Mouse (Mus musculus) gastrocnemius, adult 18-20 months (tissue): ENCODE measurements around the gene Asb2. TPM values are rescaled to one million over a fixed set of nuclear protein-coding genes. Genes with fewer than 3 reads are reported as not detected.
A peak's percentile ranks its signal among the peaks of the same experiment; 100 is the strongest.

Experiments
- DNase-seq: peaks from one replicate; pipeline ENCODE4 v3.0.0; 2021; ENCODE audit warnings: low spot score
- total RNA-seq, 2 experiments: library from RNA; stranded (reverse); gene quantifications; 2 replicates each; pipeline ENCODE4 v1.2.3; 2021

Gene Asb2
- total RNA-seq, 2 experiments from 2014 or later: 852 to 871 TPM

DNA sequence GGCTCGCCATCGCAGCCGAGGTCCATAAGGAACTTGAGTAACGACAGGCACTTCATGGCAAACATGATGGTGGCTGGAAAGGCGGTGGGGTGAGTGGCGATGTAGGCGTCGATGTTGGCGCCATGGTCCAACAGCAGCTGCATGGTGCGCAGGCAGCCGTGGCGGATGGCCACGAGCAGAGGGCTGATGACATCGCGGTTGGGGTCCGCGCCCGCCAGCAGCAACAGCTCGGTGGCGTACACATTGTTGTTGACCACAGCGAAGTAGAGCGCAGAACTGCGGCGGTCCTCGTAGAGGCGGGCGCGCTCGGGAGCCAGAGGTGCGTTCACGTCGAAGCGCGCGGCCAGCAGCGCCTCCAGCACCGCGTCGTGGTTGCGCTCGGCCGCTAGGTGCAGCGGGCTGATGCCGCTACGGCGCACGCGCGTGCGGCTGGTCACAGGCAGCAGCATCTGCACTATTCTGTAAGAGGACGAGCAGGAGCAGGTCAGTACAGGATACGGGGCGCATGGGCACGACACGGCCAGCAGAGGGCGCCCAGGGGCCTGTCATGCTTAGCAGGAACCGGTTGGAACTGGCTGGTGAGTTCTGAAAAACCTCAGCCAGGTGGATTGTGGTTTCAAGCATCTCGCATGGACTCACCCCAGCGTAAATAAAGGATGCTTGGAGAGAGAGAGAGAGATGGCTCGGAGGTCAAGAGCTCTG is 30.5 kb downstream of the Asb2 start:
- DNase-seq: peak; percentile 84

GRCm38 (mm10) chr12:103322801-103323200 is 33.0 kb downstream of the Asb2 start:
- DNase-seq: no peak

DNA sequence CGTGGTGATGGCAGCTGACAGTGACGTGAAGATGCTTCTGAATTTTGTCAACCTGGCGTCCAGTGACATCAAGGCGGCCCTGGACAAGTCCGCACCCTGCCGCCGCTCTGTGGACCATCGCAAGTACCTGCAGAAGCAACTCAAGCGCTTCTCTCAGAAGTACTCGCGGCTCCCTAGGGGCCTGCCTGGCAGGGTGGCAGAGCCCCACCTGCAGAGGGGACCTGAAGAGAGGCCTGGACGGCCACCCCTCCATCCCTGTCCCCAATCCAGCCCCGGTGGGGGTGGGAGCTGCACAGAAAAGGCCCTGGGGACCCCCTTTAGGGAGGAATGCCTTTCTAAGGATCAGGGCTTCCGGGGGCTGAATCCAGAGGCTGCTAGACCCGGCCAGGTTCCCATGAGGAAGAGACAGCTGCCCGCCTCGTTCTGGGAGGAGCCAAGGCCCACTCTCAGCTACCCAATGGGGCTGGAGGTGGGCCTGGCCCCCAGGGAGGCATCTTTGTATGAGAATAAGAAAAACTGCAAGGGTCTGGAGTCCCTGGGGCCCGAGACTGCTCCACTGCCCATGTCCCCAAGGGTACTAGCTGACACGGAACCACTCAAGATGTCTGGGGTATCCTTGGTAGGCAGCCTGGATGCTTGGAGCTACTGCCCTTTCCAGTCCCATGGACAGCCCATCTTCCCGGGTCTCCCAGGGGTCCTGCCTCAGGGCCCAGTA is 39.8 kb downstream of the Asb2 start:
- peak; percentile 34 for DNase-seq

GRCm38 (mm10) chr12:103314640-103315361 is 41.0 kb downstream of the Asb2 start:
- peak; percentile 29 for DNase-seq

DNA sequence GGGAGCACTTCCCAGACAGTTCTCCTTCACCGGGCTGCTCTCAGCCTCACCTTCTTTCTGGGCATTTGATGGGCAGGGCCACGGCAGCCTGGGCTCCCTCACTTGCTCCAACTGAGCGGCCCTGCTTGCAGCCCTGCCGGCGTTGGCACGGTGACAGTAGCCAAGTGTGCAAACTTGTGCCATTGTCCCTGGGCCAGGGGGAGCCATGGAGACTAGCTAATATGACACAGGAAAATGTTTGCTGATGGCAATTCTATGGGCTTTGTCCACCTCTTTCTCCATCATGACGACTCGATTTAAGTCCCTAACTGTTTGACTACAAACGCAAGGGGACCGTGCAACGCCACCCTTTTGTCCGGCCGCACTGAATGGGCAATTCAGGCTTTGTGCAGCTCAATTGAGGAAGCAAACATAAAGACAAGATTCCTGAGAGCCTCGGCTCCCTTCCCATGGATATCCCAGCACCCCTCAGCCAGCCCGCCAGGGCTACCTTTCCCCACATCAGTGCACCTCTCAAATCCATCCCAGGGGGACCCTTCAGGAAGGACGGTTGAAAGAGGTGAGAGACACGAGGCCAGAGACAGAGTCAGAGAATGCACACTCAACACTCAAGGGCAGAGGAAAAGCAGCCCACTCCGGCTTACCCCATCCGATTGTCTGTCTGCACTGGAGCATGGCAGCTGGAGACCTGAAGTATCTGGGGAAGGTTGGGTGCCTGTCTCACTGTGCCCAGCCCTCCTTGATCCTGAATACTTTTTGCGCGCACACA is 41.7 kb downstream of the Asb2 start:
- DNase-seq: peak; percentile 12

DNA sequence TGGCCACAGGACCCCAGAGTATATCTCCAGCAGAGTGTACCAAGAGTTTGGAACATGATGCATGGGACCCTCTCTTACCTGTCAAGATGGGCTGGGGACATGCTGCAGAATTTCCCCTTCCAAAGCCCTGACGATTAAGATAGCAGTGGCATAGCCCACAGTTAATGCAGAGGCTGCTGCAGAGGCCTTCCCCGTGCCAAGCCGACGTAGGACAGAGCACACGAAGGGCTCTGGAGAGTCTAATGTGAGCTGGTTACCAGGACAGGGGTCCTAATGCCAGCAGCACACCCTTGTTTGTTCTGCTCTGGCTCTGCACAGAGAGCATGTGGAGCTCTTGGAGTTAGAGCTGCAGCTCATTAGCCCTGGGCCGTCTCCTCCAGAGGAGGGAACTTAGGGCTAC is 42.5 kb downstream of the Asb2 start:
- DNase-seq: no peak

GRCm38 (mm10) chr12:103311921-103312320 is 43.9 kb downstream of the Asb2 start:
- DNase-seq: no peak

GRCm38 (mm10) chr12:103310744-103311267 is 45.0 kb downstream of the Asb2 start, which contains the start of gene Fam181a:
TSS of gene Fam181a (plus strand) at chr12:103310975.
- no peak for DNase-seq

GRCm38 (mm10) chr12:103306720-103307119 is 49.1 kb downstream of the Asb2 start:
- no peak for DNase-seq

DNA sequence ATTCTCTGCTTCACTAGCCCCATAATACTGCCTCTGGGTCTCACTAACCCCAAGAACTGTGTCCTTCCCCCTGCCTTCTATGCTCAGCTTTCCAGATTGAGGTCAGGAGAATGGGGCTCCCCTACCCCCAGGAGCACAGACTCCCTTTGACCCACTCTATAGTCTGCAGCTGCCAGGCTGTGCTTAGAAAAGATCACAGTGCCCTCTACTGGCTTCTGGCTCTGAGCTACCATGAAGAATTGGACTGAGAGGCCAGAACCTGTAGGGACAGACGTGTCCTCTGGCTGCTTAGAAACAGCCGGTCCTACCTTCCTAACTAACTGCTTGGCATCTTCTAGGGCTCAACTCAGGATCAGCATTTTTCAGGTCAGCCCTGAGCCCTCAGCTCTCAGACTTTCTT is 49.6 kb downstream of the Asb2 start:
- DNase-seq: no peak

GRCm38 (mm10) chr12:103302960-103303359 is 52.8 kb downstream of the Asb2 start:
- DNase-seq: no peak

GRCm38 (mm10) chr12:103301645-103302044 is 54.2 kb downstream of the Asb2 start:
- no peak for DNase-seq

DNA sequence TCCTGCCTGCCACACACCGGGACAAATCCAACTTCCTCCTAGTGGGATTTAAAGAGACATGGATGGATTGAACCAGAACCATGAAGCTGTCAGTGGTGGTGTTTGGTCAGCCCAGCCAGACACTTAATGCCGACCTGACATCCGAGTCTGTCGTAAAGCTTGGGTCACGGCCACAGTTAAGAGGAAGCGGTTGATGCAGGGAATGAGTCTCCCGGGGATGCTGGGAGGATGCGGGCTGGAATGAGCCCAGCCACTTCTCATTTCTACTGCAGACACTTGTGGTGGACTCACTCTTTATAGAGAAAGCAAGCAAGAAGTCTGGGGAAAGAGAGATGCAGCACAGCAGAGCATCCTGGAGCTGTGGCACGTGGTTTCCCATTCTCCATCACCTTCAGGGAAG is 55.3 kb downstream of the Asb2 start:
- no peak for DNase-seq

GRCm38 (mm10) chr12:103296292-103296691 is 59.5 kb downstream of the Asb2 start:
- no peak for DNase-seq

GRCm38 (mm10) chr12:103292366-103292765 is 63.4 kb downstream of the Asb2 start:
- DNase-seq: no peak

- DNase-seq: no peak
These were observed 68.5 kb downstream of the Asb2 start for GRCm38 (mm10) chr12:103287276-103287675.

- peak; percentile 79 for DNase-seq
These were observed 72.4 kb downstream of the Asb2 start for GRCm38 (mm10) chr12:103283411-103283810.

GRCm38 (mm10) chr12:103282936-103283335 is 72.9 kb downstream of the Asb2 start:
- DNase-seq: peak; percentile 37

DNA sequence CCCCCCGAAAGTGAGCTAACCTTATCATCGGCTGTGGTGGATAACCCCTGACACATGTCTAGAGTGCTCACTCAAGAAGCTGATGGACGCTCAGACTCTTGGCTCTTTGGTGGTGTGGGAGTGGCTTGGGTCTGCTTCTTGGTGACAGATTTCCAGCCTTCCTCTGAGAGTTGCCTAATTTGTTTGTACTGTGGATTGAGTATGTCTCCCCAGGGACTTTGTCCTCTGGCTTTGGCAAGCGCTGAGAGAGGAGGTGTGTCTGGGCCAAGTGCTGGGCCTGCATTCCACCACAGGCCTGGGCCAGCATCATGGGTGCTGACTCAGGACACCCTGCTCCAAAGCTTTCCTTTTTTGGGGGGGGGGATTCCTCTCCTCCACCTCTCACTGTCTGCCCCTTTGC is 73.9 kb downstream of the Asb2 start:
- peak; percentile 74 for DNase-seq

- no peak for DNase-seq
These were observed 74.3 kb downstream of the Asb2 start for GRCm38 (mm10) chr12:103281491-103281890.

- no peak for DNase-seq
These were observed 79.4 kb downstream of the Asb2 start for GRCm38 (mm10) chr12:103276422-103276821.
